Mouse (Mus musculus): ENCODE measurements at regions not wholly inside any gene's neighbourhood (a gene's known extent, or its start where the extent isn't known, plus 50 kb on each side); places are given as distances from the start of the nearest gene placed in this dataset.
A peak's percentile ranks its signal among the peaks of the same experiment; 100 is the strongest.

DNA sequence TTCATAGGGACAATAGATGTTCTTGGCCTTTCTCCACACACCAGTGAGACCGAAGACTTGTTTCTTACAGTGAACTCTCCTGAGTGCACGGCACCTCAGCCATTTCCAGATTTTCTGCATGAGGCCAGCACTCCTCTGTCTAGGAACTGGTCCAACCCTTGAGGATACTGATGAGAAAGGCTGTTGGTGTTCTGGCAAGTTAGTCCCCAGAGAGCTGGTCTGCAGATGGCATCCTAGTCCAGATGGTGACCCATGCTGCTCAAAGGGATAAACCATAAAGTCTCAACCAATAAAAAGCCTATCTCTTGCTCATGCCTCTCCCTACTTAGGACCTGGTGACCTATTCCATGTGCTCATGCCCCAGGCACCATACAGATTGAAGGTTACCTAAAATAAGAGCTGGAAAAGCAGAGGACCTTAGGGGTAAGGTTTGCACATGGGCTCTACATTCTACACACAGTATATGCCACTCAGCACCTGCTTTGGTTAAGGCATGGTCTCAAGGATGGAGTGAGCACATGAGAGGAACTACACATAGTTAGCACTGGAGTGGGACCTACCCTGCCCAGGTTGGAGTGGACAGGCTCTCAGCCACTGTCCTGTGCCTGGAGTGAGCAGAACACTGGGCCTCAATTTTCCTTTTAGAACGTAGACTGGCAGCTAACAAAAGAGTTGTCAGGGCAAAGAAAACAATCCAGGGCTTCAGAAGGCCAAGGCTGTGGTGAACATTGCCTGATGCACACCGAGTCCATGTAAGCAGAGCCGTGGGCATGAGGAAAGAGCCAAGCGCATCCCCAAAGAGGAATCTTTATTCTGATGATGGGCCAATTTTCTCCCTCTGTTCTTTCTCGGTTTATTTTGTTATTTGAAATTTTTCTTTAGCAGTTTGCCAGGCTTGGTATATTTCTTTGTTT lies 335.9 kb downstream of the Glrx3 start:
- Histone ChIP-seq H3K9ac (no peak overlapping the region), H3K27ac (no peak overlapping the region), H3K36me3 (no peaks in the 10 kb centered on the region), H3K27me3 (no peaks in the 10 kb centered on the region), H3K9me3 (replicated peaks) (no peaks in the 10 kb centered on the region), H3K4me3 (no peak overlapping the region), H3K4me1 (peaks cover 11% of the 10 kb centered on the region), H3K4me2 (replicated peaks) (no peak overlapping the region)
- no peak for ATAC-seq (ENCODE audit: low FRiP score)
- WGBS = 75% methylated on average over 7 of the region's 7 CpGs

DNA sequence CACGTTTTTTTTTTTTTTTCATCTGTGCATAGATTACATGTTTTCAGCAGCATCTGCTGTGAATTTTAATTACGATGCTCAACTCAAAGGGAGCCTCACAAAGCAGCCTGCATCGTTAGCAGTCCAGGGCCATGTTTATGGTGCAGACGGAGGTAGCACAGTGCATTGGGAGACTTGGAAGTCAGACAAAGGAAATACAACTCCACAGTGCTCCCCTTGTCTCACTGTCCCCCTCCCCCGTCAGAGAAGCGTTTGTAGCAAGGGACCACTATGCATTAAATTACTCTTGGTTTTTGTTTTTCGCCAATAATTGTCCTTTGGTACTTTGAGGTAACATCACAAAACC lies 336.5 kb downstream of the Glrx3 start:
- peak overlapping the region; percentile 17; the same call in 1 of the 2 replicates for H3K27ac ChIP-seq
- WGBS = 43% methylated on average over 7 of the region's 7 CpGs

DNA sequence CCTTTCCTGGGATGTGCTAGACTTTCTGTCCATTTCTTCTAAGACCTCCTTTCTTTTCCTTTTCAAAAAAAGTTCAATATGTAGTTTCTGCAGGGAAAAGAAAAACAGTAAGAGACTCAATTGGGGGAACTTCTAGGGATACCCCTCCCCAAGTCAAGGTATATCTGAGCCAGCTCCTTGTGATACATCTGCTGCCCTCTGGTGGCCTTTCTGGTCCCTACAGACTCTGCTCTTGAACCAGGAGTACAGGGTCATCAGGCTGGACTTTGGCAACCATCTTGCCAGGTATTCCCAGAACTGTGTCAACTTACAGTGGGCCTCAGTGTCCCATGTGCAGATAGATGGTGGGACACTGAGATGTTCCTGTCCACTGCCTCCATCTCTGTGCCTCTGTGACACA lies 346.5 kb downstream of the Glrx3 start:
- Histone ChIP-seq H3K4me2 (replicated peaks) (no peak overlapping the region), H3K36me3 (no peaks in the 10 kb centered on the region), H3K4me1 (no peaks in the 10 kb centered on the region), H3K27ac (no peak overlapping the region), H3K27me3 (no peaks in the 10 kb centered on the region), H3K9me3 (replicated peaks) (no peaks in the 10 kb centered on the region), H3K9ac (no peak overlapping the region), H3K4me3 (no peak overlapping the region)
- no peak for ATAC-seq (ENCODE audit: low FRiP score)

More for the DNA sequence above, 336.5 kb downstream of the Glrx3 start:
- Histone ChIP-seq H3K9me3 (replicated peaks) (no peaks in the 10 kb centered on the region), H3K27me3 (no peaks in the 10 kb centered on the region), H3K4me3 (no peak overlapping the region), H3K36me3 (no peaks in the 10 kb centered on the region), H3K4me1 (peaks cover 11% of the 10 kb centered on the region), H3K9ac (no peak overlapping the region), H3K4me2 (replicated peaks) (no peak overlapping the region)
- ATAC-seq (ENCODE audit: low FRiP score) = peak; percentile 64; the same call in 1 of the 2 replicates

DNA sequence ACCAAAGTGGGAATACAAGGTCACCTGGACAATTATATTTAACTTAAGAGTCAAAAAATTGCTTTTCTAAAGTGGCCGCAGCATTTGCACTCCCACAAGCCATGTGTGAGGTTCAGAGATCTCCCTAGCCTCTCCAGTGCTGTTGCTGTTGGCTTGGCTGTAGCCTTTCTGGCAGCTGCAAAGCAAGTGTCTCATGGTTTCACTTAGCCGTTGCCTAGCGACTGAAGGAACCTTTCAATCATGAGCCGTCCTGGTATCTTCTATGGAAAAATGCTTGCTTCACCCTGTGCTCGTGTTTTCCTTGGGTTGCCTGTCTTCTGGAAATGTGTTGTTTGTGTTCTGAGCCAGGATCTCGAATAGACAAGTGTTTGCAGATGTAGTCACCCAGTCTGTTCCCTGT lies 367.9 kb downstream of the Glrx3 start:
- Histone ChIP-seq H3K36me3 (no peaks in the 10 kb centered on the region), H3K27me3 (no peaks in the 10 kb centered on the region), H3K4me3 (no peak overlapping the region), H3K27ac (no peak overlapping the region), H3K9me3 (replicated peaks) (no peaks in the 10 kb centered on the region), H3K4me1 (peaks cover 4% of the 10 kb centered on the region), H3K4me2 (replicated peaks) (no peak overlapping the region), H3K9ac (no peak overlapping the region)
- no peak for ATAC-seq (ENCODE audit: low FRiP score)
- 33% methylated on average over 6 of the region's 6 CpGs for WGBS

DNA sequence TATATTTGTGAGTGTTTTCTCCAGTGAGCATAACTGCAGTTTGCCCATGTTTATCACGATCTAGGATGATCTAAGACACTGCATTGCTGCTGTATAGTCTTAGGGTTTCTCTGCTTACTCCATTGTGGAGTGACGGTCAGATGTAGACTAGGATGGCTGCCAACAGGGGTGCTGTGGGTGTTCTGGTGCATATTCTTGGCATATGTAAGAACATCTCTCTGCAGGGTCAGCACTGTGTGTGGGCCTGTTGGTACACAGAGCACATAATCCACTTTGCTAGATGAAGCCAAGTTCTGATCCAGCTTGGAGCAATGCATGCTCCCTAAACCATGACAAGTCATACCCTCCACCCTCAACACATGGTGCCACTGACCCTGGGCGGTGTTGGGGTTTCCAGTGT lies 375.4 kb downstream of the Glrx3 start:
- 93% methylated on average over 3 of the region's 3 CpGs for WGBS
- Histone ChIP-seq H3K9me3 (replicated peaks) (no peaks in the 10 kb centered on the region), H3K27ac (no peak overlapping the region), H3K4me1 (no peaks in the 10 kb centered on the region), H3K36me3 (no peaks in the 10 kb centered on the region), H3K27me3 (no peaks in the 10 kb centered on the region), H3K9ac (no peak overlapping the region), H3K4me3 (no peak overlapping the region), H3K4me2 (replicated peaks) (no peak overlapping the region)
- no peak for ATAC-seq (ENCODE audit: low FRiP score)

DNA sequence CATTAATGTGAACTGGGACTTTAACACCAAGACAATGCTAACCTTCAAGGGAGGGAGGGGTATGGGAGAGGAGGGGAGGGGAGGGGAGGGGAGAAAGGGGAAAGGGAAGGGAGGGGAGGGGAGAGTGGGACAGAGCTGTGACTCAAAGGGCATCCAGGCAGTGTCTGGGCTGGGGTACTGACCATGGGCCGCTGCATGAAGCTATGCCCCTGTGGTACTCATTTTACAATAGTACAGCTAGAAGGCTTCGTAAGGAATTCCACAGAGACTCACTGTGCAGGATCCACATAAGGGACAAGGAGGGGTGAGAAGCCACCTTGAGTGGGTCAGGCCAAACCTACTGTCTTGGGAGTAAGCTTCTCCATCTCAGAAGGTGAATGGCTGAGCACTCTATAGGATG lies 403.1 kb downstream of the Glrx3 start:
- no peaks in the 10 kb centered on the region for H3K27me3 ChIP-seq
- no peak overlapping the region for H3K9ac ChIP-seq
- H3K36me3 ChIP-seq = no peaks in the 10 kb centered on the region
- 0 out of 2 replicates have a peak, but pooled peaks cover 11% of the 10 kb centered on the region for H3K4me1 ChIP-seq
- no peak overlapping the region for H3K27ac ChIP-seq
- no peak overlapping the region for H3K4me2 ChIP-seq (replicated peaks)
- WGBS = 69% methylated on average over 2 of the region's 2 CpGs
- H3K4me3 ChIP-seq = no peak overlapping the region
- ATAC-seq (ENCODE audit: low FRiP score) = no peak
- no peaks in the 10 kb centered on the region for H3K9me3 ChIP-seq (replicated peaks)

DNA sequence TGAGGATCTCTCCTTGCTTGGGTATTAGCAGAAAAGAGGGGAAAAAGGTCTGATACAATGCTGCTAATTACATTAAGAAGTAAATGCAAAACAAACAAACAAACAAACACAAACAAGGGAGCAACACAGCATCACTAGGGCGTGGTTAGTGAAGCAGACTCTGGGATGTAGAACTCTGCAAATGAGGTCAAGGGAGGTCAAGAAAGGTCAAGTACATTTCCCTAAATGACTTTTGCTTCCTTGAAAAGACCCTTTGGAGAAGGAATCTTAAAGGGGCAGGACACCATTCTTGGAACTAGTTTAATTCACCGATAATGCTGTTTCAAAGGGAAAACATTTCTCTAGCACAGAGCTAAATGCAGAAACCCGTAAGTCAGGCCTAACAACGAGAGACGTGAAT lies 403.6 kb downstream of the Glrx3 start:
- H3K9ac ChIP-seq = no peak overlapping the region
- no peak for ATAC-seq (ENCODE audit: low FRiP score)
- H3K4me3 ChIP-seq = no peak overlapping the region
- H3K27ac ChIP-seq = no peak overlapping the region
- H3K27me3 ChIP-seq = no peaks in the 10 kb centered on the region
- no peaks in the 10 kb centered on the region for H3K36me3 ChIP-seq
- no peaks in the 10 kb centered on the region for H3K9me3 ChIP-seq (replicated peaks)
- WGBS = 73% methylated on average over 5 of the region's 5 CpGs
- H3K4me2 ChIP-seq (replicated peaks) = no peak overlapping the region
- H3K4me1 ChIP-seq = 0 out of 2 replicates have a peak, but pooled peaks cover 11% of the 10 kb centered on the region

DNA sequence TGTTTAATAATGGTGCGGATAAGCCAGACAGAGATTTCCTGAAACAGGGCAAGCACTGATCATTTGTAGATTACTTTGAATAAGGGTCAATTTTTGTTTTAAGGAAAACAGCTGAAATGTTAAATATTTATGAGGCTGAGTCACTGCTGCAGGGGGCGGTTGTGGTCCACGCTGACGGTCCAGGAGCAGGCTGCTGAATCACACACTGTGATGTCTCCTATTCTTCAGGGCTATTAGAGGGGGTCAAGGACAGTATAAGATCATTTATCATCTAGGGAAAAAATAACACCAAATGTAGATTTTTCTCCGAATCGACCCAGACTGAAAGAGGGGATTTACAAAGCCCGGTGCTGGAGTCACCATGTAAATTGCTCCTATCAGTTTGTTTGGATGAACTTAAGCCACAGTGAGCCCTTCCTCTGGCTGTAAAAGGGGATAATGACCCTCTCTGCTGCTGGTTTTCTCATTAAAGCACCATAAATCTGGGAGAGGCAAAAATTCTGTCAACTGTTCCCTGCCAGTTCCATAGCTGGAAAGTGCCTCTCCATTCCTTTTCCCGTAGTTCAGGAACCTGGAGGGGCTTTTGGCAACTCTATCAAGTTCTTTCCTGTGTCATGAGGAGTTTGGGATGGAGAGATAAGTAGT lies 404.2 kb downstream of the Glrx3 start:
- ATAC-seq (ENCODE audit: low FRiP score) = no peak
- no peaks in the 10 kb centered on the region for H3K9me3 ChIP-seq (replicated peaks)
- H3K4me3 ChIP-seq = no peak overlapping the region
- 45% methylated on average over 8 of the region's 8 CpGs for WGBS
- H3K36me3 ChIP-seq = no peaks in the 10 kb centered on the region
- H3K27me3 ChIP-seq = no peaks in the 10 kb centered on the region
- 0 out of 2 replicates have a peak, but pooled peaks cover 11% of the 10 kb centered on the region for H3K4me1 ChIP-seq
- H3K9ac ChIP-seq = no peak overlapping the region
- no peak overlapping the region for H3K4me2 ChIP-seq (replicated peaks)
- no peak overlapping the region for H3K27ac ChIP-seq

DNA sequence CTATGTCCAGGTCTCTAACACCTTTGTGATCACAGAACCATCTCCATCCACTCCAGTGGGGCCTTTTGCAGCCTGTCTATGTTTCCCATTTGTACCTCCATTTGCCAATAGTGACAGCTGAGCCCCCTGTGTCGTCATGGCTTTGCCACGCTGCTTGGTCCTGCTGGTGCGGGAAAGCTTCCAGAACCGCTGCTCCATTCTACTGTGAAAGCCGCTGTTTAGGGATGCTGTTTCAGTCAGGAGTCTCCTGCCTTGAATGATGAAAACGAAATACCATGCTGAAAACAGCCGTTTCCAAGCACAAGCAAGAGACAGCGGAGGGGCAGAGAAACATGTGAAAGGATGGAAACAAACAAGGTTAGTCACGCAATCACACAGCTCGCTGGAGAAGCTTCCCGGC lies 410.4 kb downstream of the Glrx3 start:
- no peak overlapping the region for H3K4me2 ChIP-seq (replicated peaks)
- H3K4me1 ChIP-seq = peaks cover 10% of the 10 kb centered on the region
- H3K4me3 ChIP-seq = no peak overlapping the region
- no peaks in the 10 kb centered on the region for H3K36me3 ChIP-seq
- 48% methylated on average over 11 of the region's 11 CpGs for WGBS
- H3K9ac ChIP-seq = no peak overlapping the region
- ATAC-seq (ENCODE audit: low FRiP score) = no peak
- H3K27me3 ChIP-seq = peaks cover 4% of the 10 kb centered on the region; the same call in 1 of the 2 replicates
- H3K9me3 ChIP-seq (replicated peaks) = no peaks in the 10 kb centered on the region
- no peak overlapping the region for H3K27ac ChIP-seq

DNA sequence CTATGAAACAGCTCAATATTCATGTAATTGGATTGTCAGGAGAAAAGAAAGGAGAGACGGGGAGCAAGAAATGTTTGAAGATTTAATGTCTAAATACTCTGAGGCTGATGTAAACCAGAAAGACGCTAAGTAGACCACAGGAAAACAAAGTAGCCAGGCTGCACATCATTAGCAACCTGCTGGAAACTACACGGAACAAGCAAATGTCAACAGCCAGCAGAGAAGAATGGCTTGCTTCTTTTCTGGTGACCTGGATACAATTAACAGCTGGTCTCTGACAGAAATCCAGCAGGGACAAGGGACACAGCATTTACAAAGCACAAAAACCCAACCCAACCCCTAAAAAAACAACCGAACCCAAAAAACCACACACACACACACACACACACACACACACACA lies 413.6 kb downstream of the Glrx3 start:
- H3K4me3 ChIP-seq = no peak overlapping the region
- peaks cover 4% of the 10 kb centered on the region; the same call in 1 of the 2 replicates for H3K27me3 ChIP-seq
- no peak for ATAC-seq (ENCODE audit: low FRiP score)
- peaks cover 10% of the 10 kb centered on the region for H3K4me1 ChIP-seq
- no peaks in the 10 kb centered on the region for H3K36me3 ChIP-seq
- H3K4me2 ChIP-seq (replicated peaks) = no peak overlapping the region
- no peak overlapping the region for H3K27ac ChIP-seq
- 26% methylated on average over 4 of the region's 4 CpGs for WGBS
- H3K9me3 ChIP-seq (replicated peaks) = no peaks in the 10 kb centered on the region
- no peak overlapping the region for H3K9ac ChIP-seq

DNA sequence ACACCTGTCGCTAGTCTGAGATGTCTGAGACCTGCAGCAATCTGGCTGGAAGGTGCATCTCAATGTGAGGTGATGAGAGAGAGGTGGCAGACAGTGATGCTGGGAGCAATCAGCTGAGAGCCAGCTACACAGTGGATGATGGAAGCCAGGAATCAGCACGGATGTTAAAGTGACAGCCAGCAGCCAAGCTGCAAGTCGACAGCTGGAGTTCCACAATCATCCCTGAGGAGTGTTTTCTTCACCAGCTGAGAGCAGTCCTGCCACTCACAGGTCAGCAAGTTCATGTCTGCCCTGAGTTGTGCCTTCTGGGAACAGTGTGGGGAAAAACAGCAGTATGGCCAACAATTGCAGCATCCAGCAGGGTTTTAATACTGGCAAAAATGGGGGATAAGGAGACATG lies 422.3 kb downstream of the Glrx3 start:
- H3K27ac ChIP-seq = no peak overlapping the region
- ATAC-seq (ENCODE audit: low FRiP score) = no peak
- WGBS = 57% methylated on average over 3 of the region's 3 CpGs

DNA sequence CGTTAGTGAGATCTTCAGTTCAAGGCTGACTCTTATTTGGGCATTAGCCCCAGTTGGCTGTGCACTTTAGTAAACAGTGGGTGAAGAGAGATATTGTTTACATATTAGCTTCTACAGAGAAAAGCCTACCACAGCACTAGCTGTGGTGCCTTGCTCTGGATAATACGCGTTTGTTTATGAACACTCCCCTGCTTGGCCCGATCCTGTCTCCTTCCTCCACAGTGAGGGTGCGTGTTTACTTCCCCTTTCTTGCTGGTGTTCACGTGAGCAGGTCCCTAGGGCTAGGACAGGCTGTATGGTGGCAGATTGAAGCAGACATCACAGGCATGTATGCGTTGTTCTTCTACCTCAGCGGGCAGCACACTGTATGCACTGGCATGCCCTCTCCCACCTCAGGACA lies 423.1 kb downstream of the Glrx3 start:
- Histone ChIP-seq H3K36me3 (no peaks in the 10 kb centered on the region), H3K9ac (no peak overlapping the region), H3K27ac (no peak overlapping the region), H3K9me3 (replicated peaks) (no peaks in the 10 kb centered on the region), H3K4me2 (replicated peaks) (no peak overlapping the region), H3K27me3 (no peaks in the 10 kb centered on the region), H3K4me1 (peaks cover 9% of the 10 kb centered on the region), H3K4me3 (no peak overlapping the region)
- no peak for ATAC-seq (ENCODE audit: low FRiP score)
- 82% methylated on average over 8 of the region's 8 CpGs for WGBS

More for the DNA sequence above, 422.3 kb downstream of the Glrx3 start:
- H3K9ac ChIP-seq = no peak overlapping the region
- H3K4me2 ChIP-seq (replicated peaks) = no peak overlapping the region
- H3K36me3 ChIP-seq = no peaks in the 10 kb centered on the region
- 0 out of 2 replicates have a peak, but pooled peaks cover under 1% of the 10 kb centered on the region for H3K4me1 ChIP-seq
- no peaks in the 10 kb centered on the region for H3K9me3 ChIP-seq (replicated peaks)
- H3K4me3 ChIP-seq = no peak overlapping the region
- no peaks in the 10 kb centered on the region for H3K27me3 ChIP-seq
